Mouse (Mus musculus) frontal cortex, adult 2 months (tissue): ENCODE measurements around the gene Samd14. TPM values are rescaled to one million over a fixed set of nuclear protein-coding genes. Genes with fewer than 3 reads are reported as not detected.
"Not testable (repeated sequence)": the region's sequence is repeated elsewhere in the genome, so short reads cannot be mapped to it uniquely, and the experiment has no call there.

Experiments
- DNase-seq, 2 experiments: peaks; one replicate each; pipeline ENCODE4 v3.0.0; 2022; ENCODE audit warnings: low spot score in 1 of 2; ENCODE audit errors: extremely low spot score in 1 of 2
- polyA plus RNA-seq: library from polyadenylated mRNA; depleted of rRNA; stranded (reverse); fragments of >200 nt; gene quantifications from 2 replicates; pipeline ENCODE4 v1.2.3, GENCODE M21; 2012

Samd14 gene
- polyA plus RNA-seq, 1 experiment = 27.5 TPM

DNA sequence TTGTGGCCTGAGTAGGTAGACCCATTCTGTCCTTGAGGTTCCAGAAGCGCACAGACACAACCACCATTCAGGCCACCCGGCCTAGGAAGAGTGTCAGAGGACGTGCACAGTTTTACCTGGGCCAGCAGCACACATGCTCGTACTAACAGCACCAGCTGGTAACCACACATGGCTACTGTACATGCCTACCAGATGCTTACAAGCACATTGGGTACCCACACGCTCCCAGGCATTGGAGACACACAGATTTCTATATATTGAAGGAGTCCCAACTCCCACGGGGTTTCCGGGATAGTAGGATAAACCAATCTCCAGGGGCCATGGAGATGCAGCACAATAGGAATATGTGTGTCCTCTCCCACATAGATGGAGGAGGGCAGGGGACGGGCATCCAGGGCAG, 7.0 kb upstream of the Samd14 start:
- DNase-seq = no peak

DNA sequence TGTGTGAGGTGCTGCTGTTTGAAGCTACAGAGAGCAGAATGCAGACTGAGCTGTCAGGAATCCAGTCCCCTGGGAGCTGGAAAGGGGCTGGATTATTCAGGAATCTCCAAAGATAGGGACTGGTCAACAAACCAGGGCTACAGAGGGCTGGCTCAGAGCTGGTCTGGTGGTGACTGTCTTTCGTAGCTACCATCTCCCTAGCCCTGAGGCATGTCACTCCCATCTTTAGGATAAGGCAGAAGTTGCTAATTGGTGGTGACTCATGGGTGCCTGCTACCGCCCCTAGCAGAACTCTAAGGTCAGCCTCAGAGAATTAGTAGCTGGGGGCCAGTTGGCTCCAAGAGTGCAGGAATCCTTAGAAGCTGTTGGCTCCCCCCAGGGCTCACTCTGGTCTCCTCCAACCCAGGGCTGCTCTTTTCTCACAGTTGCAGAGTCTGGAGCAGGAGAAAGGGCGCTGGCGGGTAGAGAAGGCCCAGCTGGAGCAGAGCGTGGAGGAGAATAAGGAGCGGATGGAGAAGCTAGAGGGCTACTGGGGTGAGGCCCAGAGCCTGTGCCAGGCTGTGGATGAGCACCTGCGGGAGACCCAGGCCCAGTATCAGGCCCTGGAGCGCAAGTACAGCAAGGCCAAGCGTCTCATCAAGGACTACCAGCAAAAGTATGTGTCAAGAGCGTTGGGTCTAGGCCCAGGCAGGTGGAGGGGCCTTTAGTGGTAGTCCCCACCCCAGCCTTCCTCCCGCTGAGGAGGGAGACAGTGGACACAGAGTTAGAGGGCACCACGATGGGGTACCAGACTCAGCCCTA, 5.3 kb upstream of the Samd14 start:
- no peak for DNase-seq

DNA sequence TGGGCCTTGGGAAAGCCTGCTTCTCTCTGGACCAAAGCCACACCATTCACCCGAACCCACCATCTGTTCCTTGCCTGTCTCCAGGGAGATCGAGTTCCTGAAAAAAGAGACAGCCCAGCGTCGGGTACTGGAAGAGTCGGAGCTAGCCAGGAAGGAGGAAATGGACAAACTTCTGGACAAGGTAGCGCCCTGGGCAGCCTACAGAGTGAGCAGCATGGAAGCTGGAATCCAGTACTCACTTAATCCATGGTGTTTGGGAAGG, 4.8 kb upstream of the Samd14 start:
- no peak for DNase-seq

DNA sequence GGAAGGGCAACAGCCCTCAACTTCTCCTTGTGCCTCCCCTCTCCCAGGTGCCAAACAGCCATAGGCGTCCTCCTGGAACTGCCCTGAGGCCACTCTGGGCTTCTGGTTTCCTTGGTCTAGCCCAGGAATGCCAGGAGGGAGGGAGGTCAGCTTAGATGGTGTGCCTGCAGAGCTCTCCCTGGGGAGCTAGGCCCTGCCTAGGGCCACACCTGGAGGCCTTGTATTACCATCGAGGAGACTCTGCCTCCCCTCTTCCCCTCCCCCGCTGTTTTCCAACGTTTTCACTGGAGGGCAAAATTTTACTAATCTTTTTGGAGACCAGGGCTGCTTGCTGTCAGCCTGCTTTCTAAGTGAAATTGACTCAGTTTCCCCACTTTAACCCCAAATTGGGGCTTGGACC, 3.6 kb upstream of the Samd14 start:
- no peak for DNase-seq

DNA sequence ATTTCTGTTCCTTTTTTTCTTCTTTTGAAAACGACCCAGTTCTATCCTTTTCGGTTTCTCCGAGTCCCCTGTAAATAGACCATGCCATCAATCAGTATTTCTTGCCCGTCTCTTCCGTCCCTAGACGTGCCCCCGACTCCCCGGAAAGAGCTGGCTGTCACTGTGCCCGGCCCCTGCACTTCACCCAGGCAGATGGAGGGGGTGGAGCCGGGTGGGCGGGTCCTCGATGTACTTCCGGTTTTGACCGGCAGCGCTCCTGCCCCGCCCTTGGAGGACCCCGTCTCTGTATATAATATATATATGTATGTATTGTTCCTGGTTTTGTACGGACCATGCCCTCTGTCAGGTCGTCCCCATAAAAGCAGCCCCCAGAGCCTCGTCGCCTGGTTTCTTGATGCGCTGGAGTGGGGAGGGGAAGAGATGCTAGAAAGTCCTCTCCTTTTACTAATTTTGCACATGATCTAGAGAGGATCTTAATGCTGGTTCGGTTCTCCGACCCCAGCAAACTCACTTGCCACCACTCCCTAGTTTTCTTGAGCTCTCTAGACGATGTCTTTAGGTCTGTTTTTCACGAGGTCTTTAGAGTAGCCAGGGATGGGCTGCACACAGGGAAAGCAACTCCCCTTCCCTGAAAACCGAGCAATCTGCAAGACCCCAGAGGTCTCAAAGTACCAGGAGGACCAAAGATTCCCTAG, 3.0 kb upstream of the Samd14 start:
- peak in 1 of 2 experiments; percentile 76 for DNase-seq

DNA sequence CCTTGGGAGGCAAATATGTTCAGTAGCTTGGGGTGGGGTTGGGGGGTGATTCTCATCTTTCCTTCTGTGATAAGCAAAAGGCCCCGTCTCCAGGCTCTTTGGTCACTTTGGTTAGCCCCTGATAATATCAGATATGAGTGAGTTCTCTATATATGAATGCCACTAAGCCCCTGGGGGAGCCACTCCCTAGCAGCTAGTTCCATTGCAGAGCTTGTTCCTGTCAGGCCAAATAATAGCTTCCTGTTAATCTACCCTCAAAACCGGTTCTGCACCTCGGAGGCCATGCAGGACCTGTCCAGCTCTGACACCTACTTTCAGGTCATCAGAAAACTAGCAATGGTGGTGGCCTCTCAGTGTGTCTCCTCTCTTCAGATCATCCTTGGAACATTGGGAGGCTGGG, 2.3 kb upstream of the Samd14 start:
- DNase-seq = no peak

DNA sequence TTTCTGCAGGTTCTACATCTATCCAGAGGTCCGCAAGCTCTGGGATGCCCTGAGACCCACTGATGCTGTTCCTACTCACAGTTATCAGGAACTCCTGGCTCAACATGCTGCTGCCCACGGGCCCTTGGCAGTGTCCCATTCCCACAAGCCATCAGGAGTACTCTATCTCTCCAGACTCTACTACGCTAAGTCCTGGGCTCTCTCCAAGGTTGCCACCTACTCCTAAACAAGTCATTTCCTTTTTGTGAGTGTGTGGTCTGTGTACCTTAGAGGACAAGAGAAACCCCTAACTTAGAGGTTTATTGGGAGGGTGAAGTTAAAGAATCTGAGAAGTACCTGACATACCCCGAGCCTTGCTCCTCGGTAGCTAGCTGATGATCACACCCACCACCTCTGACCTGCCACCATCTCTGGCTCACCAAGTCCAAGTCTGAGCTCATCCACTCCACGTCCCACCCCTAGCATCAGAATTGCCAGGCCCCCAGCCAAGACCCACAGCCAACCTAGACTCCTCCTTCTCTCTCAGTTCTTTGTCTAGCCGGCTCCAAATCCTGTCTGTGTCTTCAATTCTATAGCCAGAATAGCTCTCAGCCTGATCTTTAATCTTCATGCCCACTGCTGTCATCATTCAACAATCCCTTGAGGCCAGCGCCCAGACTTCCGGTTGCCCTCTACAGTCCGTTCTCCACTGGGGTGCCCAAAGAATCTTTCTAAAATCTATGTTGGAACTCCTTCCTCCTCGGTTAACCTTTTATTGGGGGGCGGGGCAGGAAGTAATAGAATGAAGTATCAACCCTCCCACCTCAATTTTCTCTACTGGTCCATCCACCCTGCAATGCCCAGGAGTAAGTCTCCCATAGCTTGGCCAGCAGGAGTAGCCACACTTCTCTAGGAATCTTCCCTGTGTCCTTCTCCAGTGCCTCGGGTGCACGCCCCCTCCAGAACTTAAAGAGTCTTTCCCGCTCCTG, 734 bp upstream of the Samd14 start:
- DNase-seq = no peak

DNA sequence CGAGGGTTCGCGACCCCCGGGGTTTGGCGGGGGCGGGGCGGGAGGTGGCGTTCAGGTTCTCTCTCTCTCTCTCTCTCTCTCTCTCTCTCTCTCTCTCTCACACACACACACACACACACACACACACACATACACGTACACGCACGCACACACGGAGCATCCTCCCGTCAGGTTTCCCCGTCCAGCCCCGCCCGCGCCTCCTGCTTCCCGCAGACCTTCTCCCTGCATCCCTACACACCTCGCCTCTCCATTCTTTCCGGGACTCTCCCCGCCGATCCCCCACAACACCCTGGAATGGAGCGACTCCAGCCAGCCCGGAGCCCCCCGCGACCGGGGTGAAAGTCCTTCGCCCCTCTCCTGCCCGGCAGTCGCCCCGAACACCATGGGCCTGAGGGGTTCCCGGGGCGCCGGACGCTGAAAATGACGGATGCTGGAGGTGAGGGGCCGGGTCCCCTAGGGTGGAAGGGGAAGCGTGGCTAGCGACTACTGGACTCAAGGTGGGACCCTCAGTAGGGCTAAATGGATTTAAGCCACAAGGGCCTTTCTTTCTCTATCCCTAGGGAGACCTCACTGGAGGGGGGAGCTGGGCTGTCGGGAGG, 561 bp downstream of the Samd14 start:
- DNase-seq = peak in 1 of 2 experiments; percentile 59

DNA sequence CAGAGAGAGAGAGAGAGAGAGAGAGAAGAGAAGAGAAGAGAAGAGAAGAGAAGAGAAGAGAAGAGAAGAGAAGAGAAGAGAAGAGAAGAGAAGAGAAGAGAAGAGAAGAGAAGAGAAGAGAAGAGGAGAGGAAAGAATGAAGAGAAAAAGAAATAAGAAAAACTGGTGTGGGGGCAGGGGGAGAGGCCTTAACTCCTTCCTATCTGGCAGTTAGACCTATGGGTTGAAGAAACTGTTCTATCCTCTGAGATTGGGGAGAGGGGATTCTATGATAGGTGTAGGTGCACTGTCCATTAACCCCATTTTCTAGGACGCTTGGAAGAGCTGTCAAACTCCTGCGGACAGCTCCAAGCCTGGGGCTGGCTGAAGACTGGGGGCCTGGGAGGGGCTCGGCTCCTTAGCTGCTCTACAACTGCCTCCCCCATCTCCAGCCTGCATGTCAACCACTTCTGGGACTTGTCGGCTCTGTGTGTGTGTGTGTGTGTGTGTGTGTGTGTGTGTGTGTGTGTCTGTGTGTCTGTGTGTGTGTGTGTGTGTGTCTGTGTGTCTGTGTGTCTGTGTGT, 1.2 kb downstream of the Samd14 start:
- not testable (repeated sequence) for DNase-seq

DNA sequence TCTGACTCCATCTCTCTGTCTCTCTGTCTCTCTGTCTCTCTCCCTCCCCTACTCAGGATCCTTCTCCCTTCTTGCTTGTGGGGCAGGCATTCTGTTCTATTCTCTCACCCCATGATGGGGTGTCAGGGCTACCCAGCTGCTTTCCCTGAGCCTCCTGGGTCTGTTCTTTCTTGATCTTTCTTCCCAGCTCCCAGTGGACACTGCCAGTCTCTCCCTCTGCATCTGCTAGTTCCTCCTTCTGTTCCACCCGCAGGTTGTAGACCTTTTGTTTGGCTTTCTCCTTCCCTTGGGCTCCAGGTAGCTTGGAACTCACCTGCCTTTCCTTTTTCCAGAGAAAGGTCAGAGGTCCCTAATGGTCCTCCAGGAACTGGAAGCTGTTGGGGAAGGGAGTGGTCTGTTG, 1.7 kb downstream of the Samd14 start:
- no peak for DNase-seq

DNA sequence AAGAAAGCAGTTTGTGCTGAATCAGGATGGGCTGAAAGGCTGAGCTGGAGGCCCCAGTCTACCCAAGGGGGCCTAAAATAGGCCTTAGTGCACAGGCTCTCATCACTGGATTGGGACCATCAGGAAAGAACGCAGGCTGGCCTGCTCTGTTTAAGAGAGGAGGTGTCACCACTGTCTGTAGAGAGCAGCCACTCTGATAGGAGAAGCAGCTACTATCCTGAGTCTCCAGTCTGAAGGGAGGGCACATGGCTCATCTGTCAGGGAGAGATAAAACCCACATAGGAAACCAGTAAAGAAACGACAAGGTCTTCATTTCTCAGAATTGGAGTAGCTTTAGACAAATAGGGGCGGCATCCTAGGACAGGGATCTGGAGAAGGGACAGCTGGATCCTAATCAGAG, 2.4 kb downstream of the Samd14 start:
- no peak for DNase-seq

DNA sequence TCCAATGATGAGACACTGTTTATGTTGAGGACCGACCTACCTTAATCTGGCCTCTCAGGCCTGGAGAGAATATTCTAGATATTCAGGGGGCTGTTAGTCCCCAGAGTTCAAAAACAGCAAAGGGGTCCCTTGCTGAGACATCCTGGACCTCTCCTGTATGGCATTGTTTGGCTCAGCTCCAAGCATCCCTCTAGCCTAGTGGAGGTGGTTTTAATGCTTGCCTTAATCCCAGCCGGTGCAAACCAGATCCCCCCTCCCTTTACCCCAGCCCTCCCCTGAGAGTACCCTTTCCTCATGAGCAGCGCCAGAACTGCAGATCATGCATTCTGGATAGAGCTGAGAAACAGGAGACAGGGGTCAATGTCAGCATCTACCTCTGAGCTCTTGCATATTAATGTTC, 2.8 kb downstream of the Samd14 start:
- DNase-seq = no peak

DNA sequence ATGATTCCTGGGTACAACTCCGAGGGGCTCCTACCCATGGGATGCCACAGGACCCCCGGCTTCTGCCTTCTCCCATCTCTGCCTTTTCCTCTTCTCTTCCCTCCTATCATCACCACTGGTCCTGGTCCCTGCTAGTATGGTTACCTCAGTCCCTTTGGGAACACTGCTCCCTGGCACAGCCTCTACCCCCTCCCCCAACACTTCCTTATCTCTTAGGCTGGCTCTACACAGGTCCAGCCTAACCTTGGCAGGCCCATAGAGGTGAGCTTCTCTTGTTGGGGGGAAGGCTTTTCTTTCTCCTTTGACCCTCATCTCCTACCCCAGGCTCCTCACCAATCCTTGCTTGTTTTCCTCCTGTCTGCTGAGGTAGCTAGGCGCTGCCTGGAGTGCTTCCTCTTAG, 5.8 kb downstream of the Samd14 start:
- DNase-seq = no peak

DNA sequence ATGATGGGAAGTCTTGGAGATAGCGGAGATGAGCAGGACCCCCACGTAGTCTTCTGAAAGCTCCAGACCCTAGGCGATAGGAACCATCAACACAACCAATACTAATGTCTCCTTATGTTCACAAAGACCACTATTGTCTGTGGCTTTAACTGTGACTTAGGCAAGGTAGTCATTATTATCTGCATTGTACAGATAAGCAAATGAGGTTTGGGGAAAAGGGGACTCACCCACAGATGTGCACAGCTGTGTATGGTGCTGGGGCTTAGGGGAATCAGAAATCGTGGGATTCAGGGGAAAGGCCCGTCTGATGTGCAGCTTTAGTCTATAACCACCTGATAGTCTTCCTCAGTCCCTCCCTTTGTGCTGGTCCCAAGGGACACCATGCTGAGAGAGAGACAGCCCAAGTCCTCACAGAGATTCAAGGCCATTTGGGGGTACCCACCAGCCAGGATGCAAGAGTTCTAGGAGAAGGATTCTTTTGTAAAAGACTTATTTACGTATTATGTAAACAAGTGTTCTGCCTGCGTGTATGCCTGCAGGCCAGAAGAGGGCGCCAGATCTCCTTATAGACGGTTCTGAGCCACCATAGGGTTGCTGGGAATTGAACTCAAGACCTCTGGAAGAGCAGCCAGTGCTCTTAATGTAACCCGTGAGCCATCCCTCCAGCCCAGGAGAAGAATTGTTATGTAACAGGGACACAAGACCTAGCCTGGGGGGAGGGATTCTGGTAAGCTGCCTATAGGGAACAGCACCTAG, 12.7 kb downstream of the Samd14 start:
- DNase-seq = no peak

DNA sequence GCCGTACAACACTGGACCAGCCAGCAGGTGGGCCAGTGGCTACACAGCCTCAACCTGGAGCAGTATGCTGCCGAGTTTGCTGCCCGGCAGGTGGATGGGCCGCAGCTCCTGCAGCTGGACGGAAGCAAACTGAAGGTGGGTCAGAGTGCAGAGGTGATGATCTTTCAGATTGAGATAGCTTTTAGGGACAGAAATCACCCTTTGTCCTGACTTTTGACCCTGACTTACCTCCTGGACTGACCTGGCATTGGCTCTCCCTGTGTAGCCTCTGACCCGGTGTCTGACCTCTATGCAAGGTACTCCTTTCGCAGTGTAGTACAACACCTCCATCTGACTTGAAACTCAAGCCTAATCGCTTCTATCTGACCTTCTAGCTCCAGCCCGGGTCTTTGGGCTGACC, 13.8 kb downstream of the Samd14 start:
- DNase-seq = no peak

DNA sequence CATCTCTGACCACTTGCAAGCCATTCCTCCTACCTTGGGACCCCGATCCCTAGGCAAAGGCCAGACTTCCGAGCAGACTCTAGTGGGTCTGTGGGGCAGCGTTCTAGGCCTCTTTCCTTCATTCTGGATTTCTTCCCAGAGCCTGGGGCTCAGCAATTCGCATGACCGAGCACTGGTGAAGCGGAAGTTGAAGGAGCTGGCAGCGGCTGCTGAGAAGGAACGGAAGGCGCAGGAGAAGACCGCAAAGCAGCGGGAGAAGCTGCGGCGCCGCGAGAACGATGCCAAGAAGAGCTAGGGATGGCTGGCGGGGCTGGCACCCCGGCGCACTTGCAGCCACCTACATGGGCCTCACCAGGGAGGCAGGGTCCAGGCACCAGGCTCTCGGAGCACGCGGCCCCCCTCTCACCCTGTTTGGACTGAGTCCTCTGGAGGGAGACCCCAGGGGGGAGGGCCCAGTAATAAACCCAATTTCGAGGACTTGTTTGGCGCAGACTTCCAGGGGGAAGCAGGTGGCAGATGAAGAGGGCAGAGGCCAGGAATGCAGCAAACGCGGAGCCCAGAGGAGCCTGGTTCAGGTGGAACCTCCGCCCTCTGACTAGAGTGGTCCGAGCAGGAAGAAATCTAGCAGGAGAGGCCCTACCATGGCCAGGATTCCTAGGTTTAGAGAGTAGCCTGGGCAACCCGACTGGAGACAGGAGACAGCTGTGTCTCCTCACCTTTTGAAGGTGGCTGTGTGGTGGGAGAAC, 14.9 kb downstream of the Samd14 start:
- peak in 1 of 2 experiments; percentile 64 for DNase-seq

DNA sequence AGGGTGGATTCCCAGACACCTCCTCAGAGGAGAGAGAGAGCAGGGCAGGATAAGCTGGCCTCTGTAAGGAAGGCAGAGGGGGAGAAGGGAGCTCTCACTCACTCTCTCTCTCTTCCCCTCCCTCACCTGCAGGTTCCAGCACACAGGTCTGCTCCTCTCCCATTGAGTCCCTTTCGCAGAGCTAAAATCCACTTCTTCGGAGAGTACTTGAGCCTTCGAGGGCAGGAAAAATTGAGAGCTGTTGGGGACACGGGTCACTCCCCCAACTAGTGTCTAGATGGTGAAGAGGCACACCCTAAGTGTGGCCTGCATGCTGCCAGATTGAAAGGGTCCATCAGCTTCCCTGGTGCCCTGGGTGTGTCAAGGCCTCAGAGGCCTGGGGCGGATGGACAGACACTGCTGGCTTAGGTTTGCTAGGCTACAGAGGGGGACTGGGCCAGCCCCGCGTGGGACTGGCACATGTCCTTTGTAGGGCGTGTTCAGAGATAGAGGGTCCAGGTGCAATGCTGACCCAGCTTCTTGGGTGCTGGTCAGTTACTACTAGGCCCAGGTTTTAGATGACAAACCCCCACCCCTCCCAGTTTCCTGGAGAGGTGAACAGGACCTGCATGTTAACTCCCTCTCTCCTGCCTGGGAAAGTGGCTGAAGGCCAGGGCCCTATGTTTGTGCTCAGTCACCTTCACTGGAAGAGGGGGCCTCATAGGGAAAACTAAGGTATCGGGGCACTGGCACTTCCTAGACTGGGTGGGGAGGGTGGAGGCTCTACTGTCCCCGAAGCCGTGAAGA, 15.7 kb downstream of the Samd14 start:
- DNase-seq = no peak

DNA sequence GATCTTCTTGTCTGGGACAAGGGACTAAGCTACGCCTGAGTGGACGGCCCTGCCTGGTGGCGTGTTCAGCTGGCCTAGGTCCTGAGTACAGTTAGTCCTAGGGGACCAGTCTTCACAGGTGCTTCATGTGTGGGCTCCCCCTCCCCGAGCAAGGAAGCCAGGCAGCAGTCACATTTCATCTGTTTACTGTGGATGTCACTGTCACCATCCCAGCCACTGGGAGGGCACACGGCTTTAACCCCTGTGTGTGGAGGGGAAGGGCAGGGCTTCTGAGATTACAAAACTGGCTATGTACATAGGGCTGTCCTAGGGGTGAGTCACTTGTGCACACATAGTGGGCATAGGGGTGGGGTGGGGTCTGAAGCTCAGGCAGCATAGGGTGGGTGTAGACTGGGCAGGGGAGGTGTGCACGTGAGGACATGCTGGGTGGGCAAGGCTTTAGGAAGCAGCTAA, 16.4 kb downstream of the Samd14 start:
- DNase-seq = no peak
